Mouse (Mus musculus) lung, postnatal 0 days (tissue): ENCODE data around the gene Sh3tc1. TPM values are rescaled to one million over a fixed set of nuclear protein-coding genes. Genes with fewer than 3 reads are reported as not detected.
A peak's percentile ranks its signal among the peaks of the same experiment; 100 is the strongest.

Experiments
- ATAC-seq: fragments of 200-750 bp; cut with Nextera tagmentation; 2 replicates; pipeline ENCODE4 v1.8.0; 2017; ENCODE audit warnings: moderate library complexity
- DNase-seq: peaks from one replicate; pipeline ENCODE4 v3.0.0-alpha.2; 2016; ENCODE audit warnings: low spot score
- H3K27ac ChIP-seq: fragments of 300-500 bp; sonication (generic); 2 replicates; pipeline ENCODE4 v1.5.1; 2014; ENCODE audit warnings: antibody characterized with exemption, mild to moderate bottlenecking, low read length, mixed read lengths
- H3K27me3 ChIP-seq: fragments of 300-500 bp; sonication (generic); replicated peaks from 2 replicates; pipeline ENCODE4 v1.6.1; 2014; ENCODE audit warnings: low read length, mixed read lengths; ENCODE audit not compliant: insufficient read depth
- H3K36me3 ChIP-seq: fragments of 300-500 bp; sonication (generic); 2 replicates; pipeline ENCODE4 v1.6.1; 2014; ENCODE audit warnings: low read length, mixed read lengths; ENCODE audit not compliant: insufficient read depth
- H3K4me1 ChIP-seq: fragments of 300-500 bp; sonication (generic); 2 replicates; pipeline ENCODE4 v1.6.1; 2014; ENCODE audit warnings: antibody characterized with exemption, low read depth, low read length, mixed read lengths; ENCODE audit not compliant: insufficient read depth
- H3K4me2 ChIP-seq: fragments of 300-500 bp; sonication (generic); replicated peaks from 2 replicates; pipeline ENCODE4 v1.6.1; 2014; ENCODE audit warnings: low read depth, mild to moderate bottlenecking, low read length, moderate library complexity, mixed read lengths
- H3K4me3 ChIP-seq: fragments of 300-500 bp; sonication (generic); 2 replicates; pipeline ENCODE4 v1.5.1; 2014; ENCODE audit warnings: low read depth, low read length
- H3K9ac ChIP-seq: fragments of 300-500 bp; sonication (generic); replicated peaks from 2 replicates; pipeline ENCODE4 v1.6.1; 2014; ENCODE audit warnings: low read depth, mild to moderate bottlenecking
- H3K9me3 ChIP-seq: fragments of 300-500 bp; sonication (generic); 2 replicates; pipeline ENCODE4 v1.6.1; 2016; ENCODE audit warnings: low read length, mixed read lengths
- CTCF ChIP-seq: IDR thresholded peaks from 2 replicates; pipeline ENCODE4 v1.5.1; 2016; ENCODE audit warnings: antibody characterized with exemption, mild to moderate bottlenecking
- EP300 ChIP-seq: IDR thresholded peaks from 2 replicates; pipeline ENCODE4 v1.6.1; 2016; ENCODE audit warnings: antibody characterized with exemption, mild to moderate bottlenecking, control low read depth
- WGBS: fragments of 180-500 bp; shearing (Covaris S2); extraction: QIAGEN DNeasy Blood & Tissue Kit; methylation state at CpG from one replicate; pipeline ENCODE4 v1.1.7; 2014; 5-methylcytosine and 5-hydroxymethylcytosine counted together
- polyA plus RNA-seq: library from polyadenylated mRNA; unstranded; fragments of >200 nt; fragmentation: Nextera tagmentation; extraction: Ambion mirVana; gene quantifications from 2 replicates; pipeline ENCODE4 v1.2.1, GENCODE M21; 2015

Sh3tc1 gene
- polyA plus RNA-seq = 21.1 and 22.9 TPM in 2 replicates

- TF ChIP-seq EP300 (peak; percentile 73; the same call in 1 of the 2 replicates), CTCF (no peak; the same call in 1 of the 2 replicates)
- no peaks in the 10 kb centered on the region for H3K9me3 ChIP-seq
- DNase-seq (peak; percentile 93), ATAC-seq (peak; percentile 92)
- no peak within 1 kb of the TSS; the same call in 1 of the 2 replicates for H3K9ac ChIP-seq
- no peaks in the 10 kb centered on the region for H3K27me3 ChIP-seq
- H3K4me3 ChIP-seq = 0 out of 2 replicates have a peak within 1 kb of the TSS, but pooled peaks have one; percentile 2
- WGBS = 28% methylated on average over 10 of the region's 10 CpGs
- H3K36me3 ChIP-seq = no peaks in the 10 kb centered on the region
- peaks cover 26% of the 10 kb centered on the region for H3K4me1 ChIP-seq
- H3K27ac ChIP-seq = peak within 1 kb of the TSS; percentile 88
- peak within 1 kb of the TSS; percentile 27 for H3K4me2 ChIP-seq
Measured at GRCm38 (mm10) chr5:35739536-35740278, at the start of gene Sh3tc1. Gene Sh3tc1 (minus strand): TSS chr5:35739987.

GRCm38 (mm10) chr5:35788719-35789118, 48.9 kb upstream of the Sh3tc1 start:
- Histone ChIP-seq H3K27ac (no peak overlapping the region), H3K4me3 (no peak overlapping the region), H3K4me2 (no peak overlapping the region), H3K4me1 (no peaks in the 10 kb centered on the region), H3K9ac (no peak overlapping the region), H3K27me3 (no peaks in the 10 kb centered on the region), H3K9me3 (no peaks in the 10 kb centered on the region), H3K36me3 (no peaks in the 10 kb centered on the region)
- 75% methylated on average over 6 of the region's 6 CpGs for WGBS
- DNase-seq = no peak
- TF ChIP-seq CTCF = no peak
- TF ChIP-seq EP300 = no peak
- no peak for ATAC-seq

- Histone ChIP-seq H3K4me2 (no peak overlapping the region), H3K9ac (no peak overlapping the region), H3K4me3 (no peak overlapping the region), H3K4me1 (no peaks in the 10 kb centered on the region), H3K9me3 (no peaks in the 10 kb centered on the region), H3K27me3 (no peaks in the 10 kb centered on the region), H3K27ac (no peak overlapping the region), H3K36me3 (no peaks in the 10 kb centered on the region)
- TF ChIP-seq CTCF (no peak), EP300 (no peak)
- ATAC-seq (no peak), DNase-seq (peak; percentile 8)
- 71% methylated on average over 12 of the region's 12 CpGs for WGBS
Measured at GRCm38 (mm10) chr5:35787847-35788246, 48.1 kb upstream of the Sh3tc1 start.

GRCm38 (mm10) chr5:35785853-35786252, 46.1 kb upstream of the Sh3tc1 start:
- no peak for TF ChIP-seq CTCF
- 60% methylated on average over 7 of the region's 7 CpGs for WGBS
- no peak overlapping the region for H3K27ac ChIP-seq

GRCm38 (mm10) chr5:35782648-35783180, 42.9 kb upstream of the Sh3tc1 start:
- Histone ChIP-seq H3K27ac (no peak overlapping the region), H3K36me3 (no peaks in the 10 kb centered on the region), H3K4me2 (no peak overlapping the region), H3K27me3 (no peaks in the 10 kb centered on the region), H3K9me3 (no peaks in the 10 kb centered on the region), H3K9ac (no peak overlapping the region), H3K4me1 (no peaks in the 10 kb centered on the region), H3K4me3 (no peak overlapping the region)
- 54% methylated on average over 10 of the region's 10 CpGs for WGBS
- ATAC-seq (no peak), DNase-seq (no peak)
- TF ChIP-seq EP300 (no peak), CTCF (no peak)

More at GRCm38 (mm10) chr5:35785853-35786252, 46.1 kb upstream of the Sh3tc1 start:
- H3K36me3 ChIP-seq = no peaks in the 10 kb centered on the region
- ATAC-seq (no peak), DNase-seq (no peak)
- no peaks in the 10 kb centered on the region for H3K9me3 ChIP-seq
- no peak overlapping the region for H3K4me2 ChIP-seq
- H3K4me3 ChIP-seq = no peak overlapping the region
- H3K27me3 ChIP-seq = no peaks in the 10 kb centered on the region
- no peak overlapping the region for H3K9ac ChIP-seq
- no peaks in the 10 kb centered on the region for H3K4me1 ChIP-seq

- Histone ChIP-seq H3K9me3 (no peaks in the 10 kb centered on the region), H3K4me2 (no peak overlapping the region), H3K27ac (no peak overlapping the region), H3K9ac (no peak overlapping the region), H3K36me3 (no peaks in the 10 kb centered on the region), H3K27me3 (no peaks in the 10 kb centered on the region), H3K4me3 (no peak overlapping the region), H3K4me1 (no peaks in the 10 kb centered on the region)
- ATAC-seq (no peak), DNase-seq (no peak)
- 62% methylated on average over 3 of the region's 3 CpGs for WGBS
- TF ChIP-seq CTCF = no peak
- TF ChIP-seq EP300 = no peak
Measured at GRCm38 (mm10) chr5:35781116-35781515, 41.3 kb upstream of the Sh3tc1 start.
